In genomic region chr4:40846143-40846931, GRCm38 (mm10) we compare ENCODE assay signal across 11 mouse cellular contexts. TPM values are rescaled to one million over a fixed set of nuclear protein-coding genes. Genes with fewer than 3 reads are reported as not detected.
DNase-seq lines count a peak whose midpoint lies in the region; ATAC-seq lines count a peak whose summit lies in the region.
"Had no signal": no experiment of that assay in that cellular context is flagged by ENCODE, and none has a peak within 500 bp of the region (broad histone marks: within the 10 kb centered on the region; RNA-seq: fewer than 3 reads in every experiment).

No protein-coding gene starts in this region.

- H3K9me3 ChIP-seq in lung, embryonic 16.5 days (ENCODE audit: control insufficient read depth, low read length) = no peaks in the 10 kb centered on the region
- H3K9me3 ChIP-seq in heart, embryonic 15.5 days (replicated peaks) = no peaks in the 10 kb centered on the region
- no peaks in the 10 kb centered on the region for H3K9me3 ChIP-seq in hindbrain, embryonic 12.5 days (replicated peaks)
- H3K9me3 ChIP-seq: hindbrain, embryonic 15.5 days; neural tube, embryonic 13.5 days had no signal

- no peaks in the 10 kb centered on the region for H3K27me3 ChIP-seq in lung, embryonic 16.5 days (ENCODE audit: control insufficient read depth, insufficient read depth, low read depth, low read length)
- no peaks in the 10 kb centered on the region for H3K27me3 ChIP-seq in heart, embryonic 15.5 days
- H3K27me3 ChIP-seq in hindbrain, embryonic 12.5 days = no peaks in the 10 kb centered on the region
- H3K27me3 ChIP-seq: hindbrain, embryonic 15.5 days; neural tube, embryonic 13.5 days had no signal

- peak; percentile 47 for DNase-seq in adrenal gland, postnatal 10 days
- no peak for DNase-seq in adrenal gland, postnatal 4 days (ENCODE audit: low spot score in 2 of 2)
- DNase-seq in lung, postnatal 4 days = no peak
- no peak for DNase-seq in frontal cortex, postnatal 10 days (ENCODE audit: low spot score in 2 of 2)
- DNase-seq: cerebellum, adult 9-10 months had no signal

- WGBS in lung, embryonic 16.5 days = 40% methylated on average over 7 of the region's 7 CpGs
- 32% methylated on average over 7 of the region's 7 CpGs for WGBS in heart, embryonic 15.5 days
- WGBS in hindbrain, embryonic 12.5 days = 82% methylated on average over 7 of the region's 7 CpGs

- H3K4me3 ChIP-seq in lung, embryonic 16.5 days (ENCODE audit: low read length) = no peak overlapping the region
- H3K4me3 ChIP-seq in heart, embryonic 15.5 days = 0 out of 2 replicates have a peak overlapping the region, but pooled peaks have one; percentile 3
- no peak overlapping the region for H3K4me3 ChIP-seq in hindbrain, embryonic 12.5 days
- H3K4me3 ChIP-seq: hindbrain, embryonic 15.5 days; neural tube, embryonic 13.5 days had no signal

- no peak overlapping the region for H3K4me2 ChIP-seq in lung, embryonic 16.5 days (ENCODE audit: low read depth, low read length)
- peak overlapping the region; percentile 26 for H3K4me2 ChIP-seq in heart, embryonic 15.5 days
- H3K4me2 ChIP-seq in hindbrain, embryonic 12.5 days (replicated peaks) = no peak overlapping the region
- H3K4me2 ChIP-seq: hindbrain, embryonic 15.5 days; neural tube, embryonic 13.5 days had no signal

- no peak overlapping the region for H3K9ac ChIP-seq in lung, embryonic 16.5 days (ENCODE audit: low read length)
- H3K9ac ChIP-seq in heart, embryonic 15.5 days = no peak overlapping the region
- no peak overlapping the region for H3K9ac ChIP-seq in hindbrain, embryonic 12.5 days
- H3K9ac ChIP-seq: hindbrain, embryonic 15.5 days; neural tube, embryonic 13.5 days had no signal

- H3K4me1 ChIP-seq in lung, embryonic 16.5 days (replicated peaks; ENCODE audit: control insufficient read depth, insufficient read depth, low read length) = peaks cover 73% of the 10 kb centered on the region
- peaks cover 95% of the 10 kb centered on the region for H3K4me1 ChIP-seq in heart, embryonic 15.5 days (replicated peaks)
- H3K4me1 ChIP-seq in hindbrain, embryonic 12.5 days = peaks cover 29% of the 10 kb centered on the region

- H3K36me3 ChIP-seq in lung, embryonic 16.5 days (ENCODE audit: control insufficient read depth, insufficient read depth, low read length) = no peaks in the 10 kb centered on the region
- no peaks in the 10 kb centered on the region for H3K36me3 ChIP-seq in heart, embryonic 15.5 days
- no peaks in the 10 kb centered on the region for H3K36me3 ChIP-seq in hindbrain, embryonic 12.5 days
- H3K36me3 ChIP-seq: hindbrain, embryonic 15.5 days; neural tube, embryonic 13.5 days had no signal

- no peak for ATAC-seq in lung, embryonic 16.5 days (ENCODE audit: low read depth)
- no peak for ATAC-seq in heart, embryonic 15.5 days (replicated peaks; ENCODE audit: insufficient number of reproducible peaks, insufficient read depth, low FRiP score, low read depth)
- ATAC-seq in megakaryocyte progenitor cell, adult 5-6 weeks (replicated peaks; ENCODE audit: poor library complexity) = peak; percentile 2; the same call in 1 of the 2 replicates
- no peak for ATAC-seq in hindbrain, embryonic 12.5 days (ENCODE audit: low FRiP score)

- peak overlapping the region; percentile 98 for H3K27ac ChIP-seq in lung, embryonic 16.5 days (ENCODE audit: low read length)
- peak overlapping the region; percentile 89 for H3K27ac ChIP-seq in heart, embryonic 15.5 days
- H3K27ac ChIP-seq in hindbrain, embryonic 12.5 days = no peak overlapping the region

RNA-seq across cellular contexts. Expression of gene B4galt1, which starts 7.5 kb away (rescaled TPM):
- total RNA-seq in adrenal gland, postnatal 10 days (2021) = 10 to 100 TPM; 73.7 to 83.0 TPM
- total RNA-seq in adrenal gland, postnatal 4 days (2021) = 10 to 100 TPM; 90.1 to 98.1 TPM
- polyA plus RNA-seq in lung, embryonic 16.5 days (2015; fragmentation: Nextera tagmentation; extraction: Ambion mirVana) = 75.4 and 79.0 TPM in 2 replicates
- 53.7 and 59.5 TPM in 2 replicates for polyA plus RNA-seq in heart, embryonic 15.5 days (2015; fragmentation: Nextera tagmentation; extraction: Ambion mirVana)
- 69.8 and 71.5 TPM in 2 replicates for total RNA-seq in megakaryocyte progenitor cell, adult 5-6 weeks (2015)
- 41.2 and 46.5 TPM in 2 replicates for total RNA-seq in megakaryocyte progenitor cell, adult 5-6 weeks (2017)
- 20.3 and 21.5 TPM in 2 replicates for polyA plus RNA-seq in hindbrain, embryonic 12.5 days (2016; fragmentation: Nextera tagmentation; extraction: Ambion mirVana)
